Comparison of ENCODE assay signal across 18 mouse cellular contexts in genomic region chr8:121079944-121080343, GRCm38 (mm10). TPM values are rescaled to one million over a fixed set of nuclear protein-coding genes. Genes with fewer than 3 reads are reported as not detected.
DNase-seq lines count a peak whose midpoint lies in the region; ATAC-seq and TF ChIP-seq lines count a peak whose summit lies in the region.
"Had no signal": no experiment of that assay in that cellular context is flagged by ENCODE, and none has a peak within 500 bp of the region (broad histone marks: within the 10 kb centered on the region; RNA-seq: fewer than 3 reads in every experiment).

No protein-coding gene starts in this region.

- no peak for TF ChIP-seq POLR2A in cerebellum, adult 2 months (IDR thresholded peaks at IDR 0.05; ENCODE audit: borderline replicate concordance, insufficient read depth, low read length)

- no peak overlapping the region for H3K9ac ChIP-seq in forebrain, embryonic 14.5 days (ENCODE audit: low read length)
- peak overlapping the region; percentile 82 for H3K9ac ChIP-seq in lung, embryonic 15.5 days
- H3K9ac ChIP-seq in embryonic facial prominence, embryonic 12.5 days = no peak overlapping the region
- no peak overlapping the region for H3K9ac ChIP-seq in limb, embryonic 11.5 days (ENCODE audit: low read length)
- H3K9ac ChIP-seq: limb, embryonic 13.5 days; neural tube, embryonic 12.5 days had no signal

- DNase-seq in forebrain, embryonic 10.5 days (ENCODE audit: extremely low spot score, low spot score) = peak; percentile 25
- no peak for DNase-seq in forebrain, embryonic 14.5 days (ENCODE audit: low spot score)
- no peak for DNase-seq in lung, adult 18-20 months
- DNase-seq in limb, embryonic 11.5 days (ENCODE audit: low spot score) = peak; percentile 57
- DNase-seq in cerebellum, adult 2 months = no peak
- no peak for DNase-seq in adrenal gland, postnatal 10 days
- DNase-seq: adrenal gland, adult 2 months; cerebellum, postnatal 14 days; gastrocnemius, postnatal 36 days; kidney, postnatal 25 days; layer of hippocampus, adult 9-11 months had no signal

- H3K4me1 ChIP-seq in forebrain, embryonic 10.5 days = peaks cover 36% of the 10 kb centered on the region
- H3K4me1 ChIP-seq in forebrain, embryonic 14.5 days (ENCODE audit: control insufficient read depth, insufficient read depth, low read length) = peaks cover 6% of the 10 kb centered on the region
- H3K4me1 ChIP-seq in lung, embryonic 15.5 days = peaks cover 16% of the 10 kb centered on the region; the same call in 1 of the 2 replicates
- peaks cover 32% of the 10 kb centered on the region for H3K4me1 ChIP-seq in embryonic facial prominence, embryonic 12.5 days
- H3K4me1 ChIP-seq in limb, embryonic 11.5 days (ENCODE audit: control insufficient read depth, insufficient read depth, low read length) = peaks cover 22% of the 10 kb centered on the region
- H3K4me1 ChIP-seq in cerebellum, adult 2 months (ENCODE audit: control insufficient read depth, insufficient read depth, low read length) = no peaks in the 10 kb centered on the region

- H3K4me3 ChIP-seq in forebrain, embryonic 10.5 days = no peak overlapping the region
- H3K4me3 ChIP-seq in forebrain, embryonic 14.5 days (ENCODE audit: low read depth, low read length) = no peak overlapping the region
- H3K4me3 ChIP-seq in lung, embryonic 15.5 days = peak overlapping the region; percentile 73
- H3K4me3 ChIP-seq in embryonic facial prominence, embryonic 12.5 days = 0 out of 2 replicates have a peak overlapping the region, but pooled peaks have one; percentile 53
- H3K4me3 ChIP-seq in limb, embryonic 11.5 days (ENCODE audit: low read depth, low read length) = no peak overlapping the region
- H3K4me3 ChIP-seq in cerebellum, adult 2 months (replicated peaks; ENCODE audit: insufficient read depth, low read depth, low read length) = no peak overlapping the region
- H3K4me3 ChIP-seq: neural tube, embryonic 12.5 days had no signal

- peaks cover 100% of the 10 kb centered on the region for H3K27me3 ChIP-seq in forebrain, embryonic 10.5 days (ENCODE audit: poor library complexity, severe bottlenecking)
- peaks cover 96% of the 10 kb centered on the region for H3K27me3 ChIP-seq in forebrain, embryonic 14.5 days (replicated peaks; ENCODE audit: control insufficient read depth, insufficient read depth, low read length)
- H3K27me3 ChIP-seq in lung, embryonic 15.5 days = peaks cover 93% of the 10 kb centered on the region
- peaks cover 93% of the 10 kb centered on the region for H3K27me3 ChIP-seq in embryonic facial prominence, embryonic 12.5 days
- H3K27me3 ChIP-seq in limb, embryonic 11.5 days (ENCODE audit: control insufficient read depth, insufficient read depth, low read length) = peaks cover 94% of the 10 kb centered on the region
- H3K27me3 ChIP-seq in cerebellum, adult 2 months (ENCODE audit: control insufficient read depth, insufficient read depth, low read length) = peaks cover 9% of the 10 kb centered on the region; the same call in 1 of the 2 replicates

- TF ChIP-seq CTCF in cerebellum, adult 2 months (IDR thresholded peaks at IDR 0.05; ENCODE audit: borderline replicate concordance, insufficient read depth, low read depth, low read length) = no peak

- H3K27ac ChIP-seq in forebrain, embryonic 10.5 days = no peak overlapping the region
- no peak overlapping the region for H3K27ac ChIP-seq in forebrain, embryonic 14.5 days (ENCODE audit: low read depth, low read length)
- H3K27ac ChIP-seq in lung, embryonic 15.5 days = 0 out of 2 replicates have a peak overlapping the region, but pooled peaks have one; percentile 3
- H3K27ac ChIP-seq in embryonic facial prominence, embryonic 12.5 days = no peak overlapping the region
- no peak overlapping the region for H3K27ac ChIP-seq in limb, embryonic 11.5 days (replicated peaks; ENCODE audit: low read depth, low read length)
- H3K27ac ChIP-seq in cerebellum, adult 2 months (ENCODE audit: insufficient read depth, low read length) = no peak overlapping the region
- H3K27ac ChIP-seq: limb, embryonic 13.5 days; neural tube, embryonic 12.5 days had no signal

- H3K36me3 ChIP-seq in forebrain, embryonic 10.5 days (replicated peaks) = no peaks in the 10 kb centered on the region
- no peaks in the 10 kb centered on the region for H3K36me3 ChIP-seq in forebrain, embryonic 14.5 days (ENCODE audit: control insufficient read depth, insufficient read depth, low read length)
- peaks cover 2% of the 10 kb centered on the region; the same call in 1 of the 2 replicates for H3K36me3 ChIP-seq in lung, embryonic 15.5 days
- H3K36me3 ChIP-seq in embryonic facial prominence, embryonic 12.5 days = no peaks in the 10 kb centered on the region
- no peaks in the 10 kb centered on the region for H3K36me3 ChIP-seq in limb, embryonic 11.5 days (ENCODE audit: control insufficient read depth, insufficient read depth, low read length)
- H3K36me3 ChIP-seq: limb, embryonic 13.5 days; neural tube, embryonic 12.5 days had no signal

- peaks cover 4% of the 10 kb centered on the region; the same call in 1 of the 2 replicates for H3K9me3 ChIP-seq in forebrain, embryonic 10.5 days
- no peaks in the 10 kb centered on the region for H3K9me3 ChIP-seq in forebrain, embryonic 14.5 days (replicated peaks; ENCODE audit: control insufficient read depth, low read length)
- no peaks in the 10 kb centered on the region for H3K9me3 ChIP-seq in lung, embryonic 15.5 days
- H3K9me3 ChIP-seq in embryonic facial prominence, embryonic 12.5 days = no peaks in the 10 kb centered on the region
- no peaks in the 10 kb centered on the region for H3K9me3 ChIP-seq in limb, embryonic 11.5 days (ENCODE audit: control insufficient read depth, low read length)
- H3K9me3 ChIP-seq: limb, embryonic 13.5 days; neural tube, embryonic 12.5 days had no signal

- H3K4me2 ChIP-seq in forebrain, embryonic 14.5 days (ENCODE audit: low read length) = no peak overlapping the region
- peak overlapping the region; percentile 78 for H3K4me2 ChIP-seq in lung, embryonic 15.5 days
- peak overlapping the region; percentile 95 for H3K4me2 ChIP-seq in embryonic facial prominence, embryonic 12.5 days (replicated peaks)
- H3K4me2 ChIP-seq in limb, embryonic 11.5 days (ENCODE audit: low read depth, severe bottlenecking) = no peak overlapping the region
- H3K4me2 ChIP-seq: neural tube, embryonic 12.5 days had no signal

- 3% methylated on average over 12 of the region's 12 CpGs for WGBS in forebrain, embryonic 10.5 days
- under 1% methylated on average over 12 of the region's 12 CpGs for WGBS in forebrain, embryonic 14.5 days
- 24% methylated on average over 12 of the region's 12 CpGs for WGBS in lung, embryonic 15.5 days
- 6% methylated on average over 12 of the region's 12 CpGs for WGBS in embryonic facial prominence, embryonic 12.5 days
- 3% methylated on average over 12 of the region's 12 CpGs for WGBS in limb, embryonic 11.5 days
- 3% methylated on average over 12 of the region's 12 CpGs for WGBS in cerebellum, adult 2 months

- ATAC-seq in forebrain, embryonic 14.5 days = no peak
- ATAC-seq in lung, embryonic 15.5 days (ENCODE audit: borderline replicate concordance, extremely low read depth, low FRiP score, low TSS enrichment) = no peak
- ATAC-seq in embryonic facial prominence, embryonic 12.5 days (ENCODE audit: insufficient number of reproducible peaks, insufficient read depth, low FRiP score, low TSS enrichment) = no peak
- no peak for ATAC-seq in limb, embryonic 11.5 days (ENCODE audit: insufficient number of reproducible peaks, low FRiP score, low TSS enrichment, low read depth)

RNA-seq across cellular contexts. Expression of gene Foxf1, which starts 4.2 kb away (rescaled TPM):
- polyA plus RNA-seq in forebrain, embryonic 10.5 days (2016; fragmentation: Nextera tagmentation; extraction: Ambion mirVana) = 2.5 and 2.9 TPM in 2 replicates
- polyA plus RNA-seq in forebrain, embryonic 14.5 days (2014; fragmentation: Nextera tagmentation; extraction: Ambion mirVana) = 0.52 and 0.69 TPM in 2 replicates
- 151 and 157 TPM in 2 replicates for polyA plus RNA-seq in lung, embryonic 15.5 days (2015; fragmentation: Nextera tagmentation; extraction: Ambion mirVana)
- 35.0 and 35.9 TPM in 2 replicates for polyA plus RNA-seq in embryonic facial prominence, embryonic 12.5 days (2016; fragmentation: Nextera tagmentation; extraction: Ambion mirVana)
- 0.27 and 0.65 TPM in 2 replicates for polyA plus RNA-seq in limb, embryonic 11.5 days (2014; fragmentation: Nextera tagmentation; extraction: Ambion mirVana)
- polyA plus RNA-seq in cerebellum, adult 2 months (2012; rRNA removed) = 1.2 and 1.7 TPM in 2 replicates
- total RNA-seq in adrenal gland, postnatal 10 days (2021) = 1 to 10 TPM; 1.4 to 1.7 TPM
- total RNA-seq: gastrocnemius, postnatal 36 days; hematopoietic stem cell, adult 5-6 weeks; megakaryocyte-erythroid progenitor cell, adult 5-6 weeks; MEL had no signal

RNA-seq across cellular contexts. Expression of gene Mthfsd, which starts 28.2 kb away (rescaled TPM):
- polyA plus RNA-seq in forebrain, embryonic 10.5 days (2016; fragmentation: Nextera tagmentation; extraction: Ambion mirVana) = 69.1 and 69.5 TPM in 2 replicates
- 47.4 and 47.6 TPM in 2 replicates for polyA plus RNA-seq in forebrain, embryonic 14.5 days (2014; fragmentation: Nextera tagmentation; extraction: Ambion mirVana)
- 60.2 and 60.8 TPM in 2 replicates for polyA plus RNA-seq in lung, embryonic 15.5 days (2015; fragmentation: Nextera tagmentation; extraction: Ambion mirVana)
- 66.9 and 75.0 TPM in 2 replicates for polyA plus RNA-seq in embryonic facial prominence, embryonic 12.5 days (2016; fragmentation: Nextera tagmentation; extraction: Ambion mirVana)
- polyA plus RNA-seq in limb, embryonic 11.5 days (2014; fragmentation: Nextera tagmentation; extraction: Ambion mirVana) = 61.9 and 64.6 TPM in 2 replicates
- 119 and 126 TPM in 2 replicates for polyA plus RNA-seq in cerebellum, adult 2 months (2012; rRNA removed)
- 10 to 100 TPM; 30.4 to 32.2 TPM for total RNA-seq in adrenal gland, postnatal 10 days (2021)

RNA-seq across cellular contexts. Expression of gene Foxc2, which starts 36.0 kb away (rescaled TPM):
- polyA plus RNA-seq in forebrain, embryonic 10.5 days (2016; fragmentation: Nextera tagmentation; extraction: Ambion mirVana) = 4.6 and 6.1 TPM in 2 replicates
- polyA plus RNA-seq in forebrain, embryonic 14.5 days (2014; fragmentation: Nextera tagmentation; extraction: Ambion mirVana) = 1.1 and 2.1 TPM in 2 replicates
- polyA plus RNA-seq in lung, embryonic 15.5 days (2015; fragmentation: Nextera tagmentation; extraction: Ambion mirVana) = 2.1 and 2.3 TPM in 2 replicates
- polyA plus RNA-seq in embryonic facial prominence, embryonic 12.5 days (2016; fragmentation: Nextera tagmentation; extraction: Ambion mirVana) = 26.8 and 29.8 TPM in 2 replicates
- polyA plus RNA-seq in limb, embryonic 11.5 days (2014; fragmentation: Nextera tagmentation; extraction: Ambion mirVana) = 3.2 and 4.2 TPM in 2 replicates
- polyA plus RNA-seq in cerebellum, adult 2 months (2012; rRNA removed) = 0.34 and 0.95 TPM in 2 replicates
- total RNA-seq in adrenal gland, postnatal 10 days (2021) = 1 to 10 TPM; 4.1 to 6.1 TPM
- total RNA-seq: hematopoietic stem cell, adult 5-6 weeks; megakaryocyte-erythroid progenitor cell, adult 5-6 weeks had no signal

RNA-seq across cellular contexts. Expression of gene Foxl1, which starts 47.8 kb away (rescaled TPM):
- 0.76 and 0.79 TPM in 2 replicates for polyA plus RNA-seq in forebrain, embryonic 10.5 days (2016; fragmentation: Nextera tagmentation; extraction: Ambion mirVana)
- 0.13 TPM in 1 of 2 replicates, not detected in the other for polyA plus RNA-seq in forebrain, embryonic 14.5 days (2014; fragmentation: Nextera tagmentation; extraction: Ambion mirVana)
- polyA plus RNA-seq in lung, embryonic 15.5 days (2015; fragmentation: Nextera tagmentation; extraction: Ambion mirVana) = 6.8 and 8.5 TPM in 2 replicates
- polyA plus RNA-seq in embryonic facial prominence, embryonic 12.5 days (2016; fragmentation: Nextera tagmentation; extraction: Ambion mirVana) = 4.6 and 5.2 TPM in 2 replicates
- 0.07 TPM in 1 of 2 replicates, not detected in the other for polyA plus RNA-seq in limb, embryonic 11.5 days (2014; fragmentation: Nextera tagmentation; extraction: Ambion mirVana)
- polyA plus RNA-seq in cerebellum, adult 2 months (2012; rRNA removed) = 0.11 TPM in 1 of 2 replicates, not detected in the other
- under 1 TPM; 0.24 to 0.42 TPM for total RNA-seq in adrenal gland, postnatal 10 days (2021)
- total RNA-seq: gastrocnemius, postnatal 36 days; hematopoietic stem cell, adult 5-6 weeks; megakaryocyte-erythroid progenitor cell, adult 5-6 weeks had no signal

Comparison
In these comparisons a context has a peak if more than half of its experiments do, and no peak if none do; other contexts are left out.
1. DNase-seq: peak in forebrain, embryonic 10.5 days (single experiment) and limb, embryonic 11.5 days (single experiment); none in forebrain, embryonic 14.5 days (single experiment), lung, adult 18-20 months (0 of 2), cerebellum, adult 2 months (0 of 2) and adrenal gland, postnatal 10 days (single experiment).
2. H3K4me3 ChIP-seq: peak in lung, embryonic 15.5 days (single experiment) and embryonic facial prominence, embryonic 12.5 days (single experiment); none in forebrain, embryonic 10.5 days (single experiment), forebrain, embryonic 14.5 days (single experiment), limb, embryonic 11.5 days (single experiment) and cerebellum, adult 2 months (single experiment).
3. H3K4me2 ChIP-seq: peak in lung, embryonic 15.5 days (single experiment) and embryonic facial prominence, embryonic 12.5 days (single experiment); none in forebrain, embryonic 14.5 days (single experiment) and limb, embryonic 11.5 days (single experiment).